Mouse (Mus musculus): ENCODE results near the gene Bmp6. TPM values are rescaled to one million over a fixed set of nuclear protein-coding genes. Genes with fewer than 3 reads are reported as not detected.

Gene Bmp6
- polyA plus RNA-seq, 1 experiment = not detected

GRCm38 (mm10) chr13:38352986-38353385 is 8.1 kb downstream of the Bmp6 start:
- H3K4me3 ChIP-seq (ENCODE audit: insufficient read depth, low read length) = no peak overlapping the region
- no peaks in the 10 kb centered on the region; the same call in 1 of the 2 replicates for H3K4me1 ChIP-seq (ENCODE audit: control insufficient read depth, insufficient read depth, low read length)
- no peak for TF ChIP-seq CTCF (IDR thresholded peaks at IDR 0.05; ENCODE audit: low read depth, low read length)
- H3K27ac ChIP-seq (ENCODE audit: insufficient read depth, low read depth, low read length) = no peak overlapping the region

DNA sequence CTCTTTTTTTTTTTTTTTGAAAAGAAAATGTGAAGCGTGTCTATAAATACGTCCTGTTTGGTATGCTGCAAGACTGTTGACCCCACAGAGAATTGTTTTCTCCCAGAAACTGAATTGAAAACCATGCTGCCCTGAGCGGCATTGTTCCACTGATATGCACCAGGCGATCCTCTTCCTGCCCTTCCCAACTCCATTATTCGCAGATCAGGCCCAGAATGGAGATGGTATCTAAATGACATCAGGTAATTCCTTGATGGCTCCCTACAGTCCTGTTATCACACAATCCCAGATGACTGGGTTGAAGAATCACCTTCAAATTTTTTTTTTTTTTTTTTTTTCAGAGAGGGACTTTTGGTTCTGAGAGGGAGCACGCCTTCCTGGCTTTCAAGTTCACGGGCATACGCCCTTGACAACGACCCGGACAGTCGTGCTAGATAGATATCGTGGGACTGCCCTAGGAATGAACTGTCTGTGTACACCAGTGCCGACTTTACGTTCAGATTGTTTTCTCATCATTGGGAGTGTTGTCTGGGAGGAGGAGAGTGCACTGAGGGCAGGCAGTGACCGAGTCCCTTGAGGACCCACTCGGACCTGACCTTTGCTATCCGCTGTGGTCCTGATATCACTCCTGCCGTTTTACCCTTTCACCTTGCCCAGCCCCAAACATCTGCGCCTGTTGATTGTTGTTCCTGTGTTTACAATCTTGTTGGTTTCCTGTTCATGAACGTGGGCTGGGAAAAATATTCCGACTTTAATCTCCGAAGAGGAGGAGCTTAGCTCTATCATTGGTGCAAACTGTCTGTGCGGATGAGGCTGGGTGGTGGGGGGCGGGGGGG is 8.7 kb downstream of the Bmp6 start:
- Histone ChIP-seq H3K4me1 (ENCODE audit: control insufficient read depth, insufficient read depth, low read length) (no peaks in the 10 kb centered on the region; the same call in 1 of the 2 replicates), H3K27ac (ENCODE audit: insufficient read depth, low read depth, low read length) (no peak overlapping the region), H3K4me3 (ENCODE audit: insufficient read depth, low read length) (no peak overlapping the region)
- TF ChIP-seq POLR2A (IDR thresholded peaks at IDR 0.05; ENCODE audit: borderline replicate concordance, low read depth, low read length) = no peak
- TF ChIP-seq CTCF (IDR thresholded peaks at IDR 0.05; ENCODE audit: low read depth, low read length) = no peak

- Histone ChIP-seq H3K27ac (ENCODE audit: insufficient read depth, low read depth, low read length) (no peak overlapping the region), H3K4me3 (ENCODE audit: insufficient read depth, low read length) (no peak overlapping the region), H3K4me1 (ENCODE audit: control insufficient read depth, insufficient read depth, low read length) (no peaks in the 10 kb centered on the region; the same call in 1 of the 2 replicates)
- TF ChIP-seq POLR2A (IDR thresholded peaks at IDR 0.05; ENCODE audit: borderline replicate concordance, low read depth, low read length) = no peak
- no peak for TF ChIP-seq CTCF (IDR thresholded peaks at IDR 0.05; ENCODE audit: low read depth, low read length)
Observed at GRCm38 (mm10) chr13:38354284-38354683, 9.4 kb downstream of the Bmp6 start.

GRCm38 (mm10) chr13:38359045-38359444 is 14.1 kb downstream of the Bmp6 start:
- H3K27ac ChIP-seq (ENCODE audit: insufficient read depth, low read depth, low read length) = no peak overlapping the region
- no peaks in the 10 kb centered on the region for H3K4me1 ChIP-seq (ENCODE audit: control insufficient read depth, insufficient read depth, low read length)
- no peak overlapping the region for H3K4me3 ChIP-seq (ENCODE audit: insufficient read depth, low read length)
- TF ChIP-seq CTCF (IDR thresholded peaks at IDR 0.05; ENCODE audit: low read depth, low read length) (no peak), POLR2A (IDR thresholded peaks at IDR 0.05; ENCODE audit: borderline replicate concordance, low read depth, low read length) (no peak)

DNA sequence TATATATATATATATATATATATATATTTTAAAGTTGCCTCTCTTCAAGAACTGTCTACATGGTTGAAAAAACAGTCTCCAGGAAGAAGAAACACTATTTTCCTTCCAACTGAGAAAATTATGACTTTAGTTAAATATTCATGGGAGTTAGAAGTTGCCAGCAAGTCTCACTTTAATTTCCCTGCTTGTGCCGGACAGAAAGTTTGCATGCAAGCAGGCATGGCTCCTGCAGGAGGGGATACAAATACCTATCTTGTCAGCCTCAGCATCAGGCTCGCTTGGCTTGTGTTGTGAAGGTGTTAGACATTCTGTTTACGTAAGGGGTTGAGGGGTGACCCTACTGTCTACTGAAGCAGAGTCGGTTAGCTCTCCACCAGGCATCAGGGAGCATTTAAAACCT is 17.8 kb downstream of the Bmp6 start:
- Histone ChIP-seq H3K4me3 (ENCODE audit: insufficient read depth, low read length) (no peak overlapping the region), H3K27ac (ENCODE audit: insufficient read depth, low read depth, low read length) (no peak overlapping the region), H3K4me1 (ENCODE audit: control insufficient read depth, insufficient read depth, low read length) (no peaks in the 10 kb centered on the region)
- TF ChIP-seq POLR2A (IDR thresholded peaks at IDR 0.05; ENCODE audit: borderline replicate concordance, low read depth, low read length) = no peak
- TF ChIP-seq CTCF (IDR thresholded peaks at IDR 0.05; ENCODE audit: low read depth, low read length) = no peak

DNA sequence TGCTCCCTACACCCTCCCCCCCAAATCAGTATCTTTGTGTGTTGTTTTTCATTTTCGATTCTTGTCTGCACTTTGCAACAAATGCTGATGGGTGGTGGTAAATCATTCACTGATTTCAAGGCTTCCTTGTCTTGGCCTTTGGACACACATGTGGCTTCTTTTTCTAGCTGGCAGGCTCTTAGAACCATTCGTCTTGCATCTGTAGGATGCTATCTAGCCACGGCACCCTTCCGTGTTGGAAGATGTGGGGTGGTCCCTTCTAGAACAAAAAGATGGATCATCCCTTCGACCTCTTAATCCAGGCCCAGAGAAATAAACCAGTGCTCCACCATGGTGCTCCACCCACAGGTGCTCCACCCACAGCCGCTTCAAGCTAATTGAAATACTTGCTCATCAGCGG is 19.0 kb downstream of the Bmp6 start:
- no peak for TF ChIP-seq POLR2A (IDR thresholded peaks at IDR 0.05; ENCODE audit: borderline replicate concordance, low read depth, low read length)
- TF ChIP-seq CTCF (IDR thresholded peaks at IDR 0.05; ENCODE audit: low read depth, low read length) = no peak
- no peak overlapping the region for H3K4me3 ChIP-seq (ENCODE audit: insufficient read depth, low read length)
- H3K4me1 ChIP-seq (ENCODE audit: control insufficient read depth, insufficient read depth, low read length) = no peaks in the 10 kb centered on the region
- H3K27ac ChIP-seq (ENCODE audit: insufficient read depth, low read depth, low read length) = no peak overlapping the region

DNA sequence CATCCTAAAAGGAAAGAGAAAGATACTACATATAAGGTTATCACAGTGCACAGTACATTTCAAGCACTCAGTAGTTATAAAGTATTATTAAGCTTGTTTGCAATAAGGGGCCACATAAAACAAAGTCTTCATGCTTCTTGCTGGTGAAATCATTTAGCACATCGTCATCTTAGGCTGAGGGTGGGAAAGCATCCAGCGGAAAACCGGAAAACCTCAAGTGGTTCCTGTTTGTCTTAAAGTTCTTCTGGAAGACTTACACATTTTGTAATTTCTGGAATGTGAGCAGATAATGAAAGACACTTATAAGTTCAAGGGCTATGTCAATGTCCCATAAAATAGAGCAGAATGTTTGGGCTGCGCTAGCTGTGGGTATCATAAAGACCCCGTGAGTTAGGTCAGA is 24.7 kb downstream of the Bmp6 start:
- no peaks in the 10 kb centered on the region for H3K4me1 ChIP-seq (ENCODE audit: control insufficient read depth, insufficient read depth, low read length)
- no peak for TF ChIP-seq POLR2A (IDR thresholded peaks at IDR 0.05; ENCODE audit: borderline replicate concordance, low read depth, low read length)
- TF ChIP-seq CTCF (IDR thresholded peaks at IDR 0.05; ENCODE audit: low read depth, low read length) = no peak
- H3K27ac ChIP-seq (ENCODE audit: insufficient read depth, low read depth, low read length) = no peak overlapping the region
- H3K4me3 ChIP-seq (ENCODE audit: insufficient read depth, low read length) = no peak overlapping the region

- Histone ChIP-seq H3K4me1 (ENCODE audit: control insufficient read depth, insufficient read depth, low read length) (no peaks in the 10 kb centered on the region), H3K27ac (ENCODE audit: insufficient read depth, low read depth, low read length) (no peak overlapping the region), H3K4me3 (ENCODE audit: insufficient read depth, low read length) (no peak overlapping the region)
- TF ChIP-seq CTCF (IDR thresholded peaks at IDR 0.05; ENCODE audit: low read depth, low read length) = no peak
- no peak for TF ChIP-seq POLR2A (IDR thresholded peaks at IDR 0.05; ENCODE audit: borderline replicate concordance, low read depth, low read length)
Observed at GRCm38 (mm10) chr13:38376071-38376470, 31.2 kb downstream of the Bmp6 start.

DNA sequence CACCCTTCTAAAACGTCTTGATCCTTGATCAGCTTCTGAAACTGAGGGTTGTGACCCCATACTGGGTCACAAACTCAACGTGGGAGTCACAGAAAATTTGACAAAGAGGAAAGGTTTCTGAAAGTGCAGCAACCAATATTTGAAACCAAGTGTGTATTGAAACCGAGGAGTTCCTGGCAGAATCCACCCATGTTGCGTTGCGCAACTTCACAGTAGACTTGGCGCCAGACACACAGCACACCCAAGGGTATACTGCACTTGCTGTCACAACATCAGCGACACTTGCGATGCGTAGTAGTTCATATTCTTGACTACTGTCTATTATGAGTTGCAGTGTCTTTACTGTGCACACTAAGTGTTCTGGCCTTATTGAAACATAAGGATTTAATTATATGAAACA is 32.4 kb downstream of the Bmp6 start:
- no peaks in the 10 kb centered on the region for H3K4me1 ChIP-seq (ENCODE audit: control insufficient read depth, insufficient read depth, low read length)
- TF ChIP-seq CTCF (IDR thresholded peaks at IDR 0.05; ENCODE audit: low read depth, low read length) (no peak), POLR2A (IDR thresholded peaks at IDR 0.05; ENCODE audit: borderline replicate concordance, low read depth, low read length) (no peak)

GRCm38 (mm10) chr13:38379806-38380205 is 34.9 kb downstream of the Bmp6 start:
- Histone ChIP-seq H3K4me1 (ENCODE audit: control insufficient read depth, insufficient read depth, low read length) (no peaks in the 10 kb centered on the region), H3K4me3 (ENCODE audit: insufficient read depth, low read length) (no peak overlapping the region), H3K27ac (ENCODE audit: insufficient read depth, low read depth, low read length) (no peak overlapping the region)
- TF ChIP-seq CTCF (IDR thresholded peaks at IDR 0.05; ENCODE audit: low read depth, low read length) (no peak), POLR2A (IDR thresholded peaks at IDR 0.05; ENCODE audit: borderline replicate concordance, low read depth, low read length) (no peak)

More for the DNA sequence above, 32.4 kb downstream of the Bmp6 start:
- H3K27ac ChIP-seq (ENCODE audit: insufficient read depth, low read depth, low read length) = no peak overlapping the region
- no peak overlapping the region for H3K4me3 ChIP-seq (ENCODE audit: insufficient read depth, low read length)

Data from bone marrow macrophage, adult 2 months (primary cell).